Mouse (Mus musculus) embryonic facial prominence, embryonic 11.5 days (tissue): ENCODE measurements around the gene Card10. TPM values are rescaled to one million over a fixed set of nuclear protein-coding genes. Genes with fewer than 3 reads are reported as not detected.
A peak's percentile ranks its signal among the peaks of the same experiment; 100 is the strongest.

ENCODE experiments used
- ATAC-seq: fragments of 200-750 bp; cut with Nextera tagmentation; replicated peaks from 2 replicates; pipeline ENCODE4 v1.8.0; 2017; ENCODE audit warnings: low read depth; ENCODE audit not compliant: insufficient number of reproducible peaks, low FRiP score, low TSS enrichment
- DNase-seq: peaks from one replicate; pipeline ENCODE4 v3.0.0-alpha.2; 2015; ENCODE audit warnings: low spot score
- H3K27ac ChIP-seq: fragments of 300-500 bp; sonication (generic); replicated peaks from 2 replicates; pipeline ENCODE4 v1.5.1; 2014; ENCODE audit warnings: mild to moderate bottlenecking, low read depth, low read length, control low read depth
- H3K27me3 ChIP-seq: fragments of 300-500 bp; sonication (generic); 2 replicates; pipeline ENCODE4 v1.6.1; 2014; ENCODE audit warnings: mild to moderate bottlenecking, low read length, moderate library complexity, mixed read lengths; ENCODE audit not compliant: control insufficient read depth, insufficient read depth
- H3K36me3 ChIP-seq: fragments of 300-500 bp; sonication (generic); replicated peaks from 2 replicates; pipeline ENCODE4 v1.6.1; 2014; ENCODE audit warnings: low read depth, mild to moderate bottlenecking, low read length, moderate library complexity, mixed read lengths; ENCODE audit not compliant: control insufficient read depth, insufficient read depth
- H3K4me1 ChIP-seq: fragments of 300-500 bp; sonication (generic); 2 replicates; pipeline ENCODE4 v1.6.1; 2014; ENCODE audit warnings: low read length, mixed read lengths; ENCODE audit not compliant: control insufficient read depth, insufficient read depth
- H3K4me2 ChIP-seq: fragments of 300-500 bp; sonication (generic); 2 replicates; pipeline ENCODE4 v1.6.1; 2014; ENCODE audit warnings: low read depth, mild to moderate bottlenecking, control low read depth, low read length, moderate library complexity
- H3K4me3 ChIP-seq: fragments of 300-500 bp; sonication (generic); 2 replicates; pipeline ENCODE4 v1.5.1; 2014; ENCODE audit warnings: low read depth, low read length, control low read depth
- H3K9ac ChIP-seq: fragments of 300-500 bp; sonication (generic); replicated peaks from 2 replicates; pipeline ENCODE4 v1.6.1; 2014; ENCODE audit warnings: mild to moderate bottlenecking, control low read depth, low read length
- H3K9me3 ChIP-seq: fragments of 300-500 bp; sonication (generic); replicated peaks from 2 replicates; pipeline ENCODE4 v1.6.1; 2016; ENCODE audit warnings: mild to moderate bottlenecking, low read length, inconsistent platforms, mixed read lengths; ENCODE audit not compliant: control insufficient read depth
- WGBS: fragments of 180-500 bp; shearing (Covaris S2); extraction: QIAGEN DNeasy Blood & Tissue Kit; methylation state at CpG from one replicate; pipeline ENCODE4 v1.1.7; 2014; 5-methylcytosine and 5-hydroxymethylcytosine counted together
- polyA plus RNA-seq: library from polyadenylated mRNA; unstranded; fragments of >200 nt; fragmentation: Nextera tagmentation; extraction: Ambion mirVana; gene quantifications from 2 replicates; pipeline ENCODE4 v1.2.1, GENCODE M21; 2014

Card10 gene
- polyA plus RNA-seq, 1 experiment from 2014 or later = 1.8 TPM

- Histone ChIP-seq H3K9ac (no peak overlapping the region), H3K9me3 (no peaks in the 10 kb centered on the region), H3K4me1 (peaks cover 3% of the 10 kb centered on the region; the same call in 1 of the 2 replicates), H3K36me3 (no peaks in the 10 kb centered on the region), H3K27ac (no peak overlapping the region), H3K4me2 (no peak overlapping the region), H3K27me3 (no peaks in the 10 kb centered on the region), H3K4me3 (no peak overlapping the region)
- WGBS = 67% methylated on average over 8 of the region's 8 CpGs
- DNase-seq (no peak), ATAC-seq (no peak)
These were observed 43.5 kb upstream of the Card10 start for GRCm38 (mm10) chr15:78846352-78846751.

GRCm38 (mm10) chr15:78845867-78846266 is 43.0 kb upstream of the Card10 start:
- 77% methylated on average over 8 of the region's 8 CpGs for WGBS
- H3K27ac ChIP-seq = no peak overlapping the region
- no peaks in the 10 kb centered on the region for H3K9me3 ChIP-seq
- no peaks in the 10 kb centered on the region for H3K27me3 ChIP-seq
- H3K9ac ChIP-seq = 0 out of 2 replicates have a peak overlapping the region, but pooled peaks have one; percentile 18
- H3K4me2 ChIP-seq = no peak overlapping the region
- DNase-seq = no peak
- H3K4me3 ChIP-seq = no peak overlapping the region
- H3K4me1 ChIP-seq = peaks cover 6% of the 10 kb centered on the region; the same call in 1 of the 2 replicates
- no peak for ATAC-seq
- H3K36me3 ChIP-seq = no peaks in the 10 kb centered on the region

GRCm38 (mm10) chr15:78845321-78845720 is 42.5 kb upstream of the Card10 start:
- ATAC-seq (no peak), DNase-seq (no peak)
- Histone ChIP-seq H3K27me3 (no peaks in the 10 kb centered on the region), H3K4me1 (peaks cover 6% of the 10 kb centered on the region; the same call in 1 of the 2 replicates), H3K9me3 (no peaks in the 10 kb centered on the region), H3K4me3 (no peak overlapping the region), H3K36me3 (no peaks in the 10 kb centered on the region), H3K27ac (no peak overlapping the region), H3K4me2 (no peak overlapping the region), H3K9ac (no peak overlapping the region)
- 70% methylated on average over 11 of the region's 11 CpGs for WGBS

- Histone ChIP-seq H3K27ac (no peak overlapping the region), H3K36me3 (no peaks in the 10 kb centered on the region), H3K4me1 (peaks cover 6% of the 10 kb centered on the region; the same call in 1 of the 2 replicates), H3K4me3 (no peak overlapping the region), H3K9ac (no peak overlapping the region), H3K9me3 (no peaks in the 10 kb centered on the region), H3K4me2 (no peak overlapping the region), H3K27me3 (no peaks in the 10 kb centered on the region)
- no peak for DNase-seq
- WGBS = 28% methylated on average over 9 of the region's 9 CpGs
- ATAC-seq = no peak
These were observed 41.9 kb upstream of the Card10 start for GRCm38 (mm10) chr15:78844791-78845190.

GRCm38 (mm10) chr15:78843581-78844469 is 41.0 kb upstream of the Card10 start:
- H3K9ac ChIP-seq = peak overlapping the region; percentile 20
- no peaks in the 10 kb centered on the region for H3K36me3 ChIP-seq
- H3K4me2 ChIP-seq = peak overlapping the region; percentile 94
- H3K9me3 ChIP-seq = no peaks in the 10 kb centered on the region
- peak overlapping the region; percentile 53 for H3K4me3 ChIP-seq
- 31% methylated on average over 21 of the region's 21 CpGs for WGBS
- DNase-seq = no peak
- no peaks in the 10 kb centered on the region for H3K27me3 ChIP-seq
- no peak overlapping the region for H3K27ac ChIP-seq
- ATAC-seq = no peak
- H3K4me1 ChIP-seq = peaks cover 6% of the 10 kb centered on the region

GRCm38 (mm10) chr15:78842371-78843163 is 39.7 kb upstream of the Card10 start, which contains the start of gene Cdc42ep1:
TSS of gene Cdc42ep1 (plus strand) at chr15:78842624.
- peak within 1 kb of the TSS; percentile 53 for H3K4me3 ChIP-seq
- under 1% methylated on average over 67 of the region's 86 CpGs for WGBS
- H3K9me3 ChIP-seq = no peaks in the 10 kb centered on the region
- H3K27me3 ChIP-seq = no peaks in the 10 kb centered on the region
- H3K4me2 ChIP-seq = peak within 1 kb of the TSS; percentile 94
- ATAC-seq (peak; percentile 32; the same call in 1 of the 2 replicates), DNase-seq (peak; percentile 67)
- peak within 1 kb of the TSS; percentile 82 for H3K9ac ChIP-seq
- H3K27ac ChIP-seq = peak within 1 kb of the TSS; percentile 62
- no peaks in the 10 kb centered on the region for H3K36me3 ChIP-seq
- H3K4me1 ChIP-seq = peaks cover 6% of the 10 kb centered on the region

- no peaks in the 10 kb centered on the region for H3K36me3 ChIP-seq
- H3K4me2 ChIP-seq = no peak overlapping the region
- DNase-seq (no peak), ATAC-seq (no peak)
- no peak overlapping the region for H3K4me3 ChIP-seq
- WGBS = 30% methylated on average over 6 of the region's 6 CpGs
- peaks cover 6% of the 10 kb centered on the region for H3K4me1 ChIP-seq
- no peak overlapping the region for H3K9ac ChIP-seq
- no peak overlapping the region for H3K27ac ChIP-seq
- no peaks in the 10 kb centered on the region for H3K9me3 ChIP-seq
- H3K27me3 ChIP-seq = no peaks in the 10 kb centered on the region
These were observed 38.4 kb upstream of the Card10 start for GRCm38 (mm10) chr15:78841161-78841790.
